Mouse (Mus musculus): ENCODE data around the gene Sprr3. TPM values are rescaled to one million over a fixed set of nuclear protein-coding genes. Genes with fewer than 3 reads are reported as not detected.
"Not testable (repeated sequence)": the region's sequence is repeated elsewhere in the genome, so short reads cannot be mapped to it uniquely, and the experiment has no call there.

Sprr3 gene
- total RNA-seq (2017): not detected in 2 replicates

- no peak for ATAC-seq (replicated peaks; ENCODE audit: low read depth, poor library complexity, severe bottlenecking)
Measured at GRCm38 (mm10) chr3:92458620-92459019, at the start of gene Sprr3. Gene Sprr3, minus strand, starts transcription at chr3:92458720.

- no peak for ATAC-seq (replicated peaks; ENCODE audit: low read depth, poor library complexity, severe bottlenecking)
Measured at GRCm38 (mm10) chr3:92508185-92508584, 49.7 kb upstream of the Sprr3 start.

DNA sequence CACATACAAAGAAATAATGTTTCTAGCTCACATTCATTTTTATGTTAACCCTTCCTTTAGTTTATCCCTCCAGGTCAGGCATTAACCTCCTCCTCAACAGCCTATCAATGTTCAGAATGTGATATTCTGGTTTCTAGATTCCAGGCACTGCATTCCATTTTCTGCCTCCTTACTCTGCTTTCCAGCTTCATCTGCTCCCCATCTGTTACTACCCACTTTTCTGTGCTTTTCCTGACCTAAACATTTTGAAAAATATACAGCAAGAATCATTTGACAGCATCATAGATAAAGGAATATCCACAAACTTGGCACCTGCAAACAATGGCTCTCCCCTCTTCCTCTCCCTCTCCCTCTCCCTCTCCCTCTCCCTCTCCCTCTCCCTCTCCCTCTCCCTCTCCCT lies 45.0 kb upstream of the Sprr3 start:
- no peak for ATAC-seq (replicated peaks; ENCODE audit: low read depth, poor library complexity, severe bottlenecking)

DNA sequence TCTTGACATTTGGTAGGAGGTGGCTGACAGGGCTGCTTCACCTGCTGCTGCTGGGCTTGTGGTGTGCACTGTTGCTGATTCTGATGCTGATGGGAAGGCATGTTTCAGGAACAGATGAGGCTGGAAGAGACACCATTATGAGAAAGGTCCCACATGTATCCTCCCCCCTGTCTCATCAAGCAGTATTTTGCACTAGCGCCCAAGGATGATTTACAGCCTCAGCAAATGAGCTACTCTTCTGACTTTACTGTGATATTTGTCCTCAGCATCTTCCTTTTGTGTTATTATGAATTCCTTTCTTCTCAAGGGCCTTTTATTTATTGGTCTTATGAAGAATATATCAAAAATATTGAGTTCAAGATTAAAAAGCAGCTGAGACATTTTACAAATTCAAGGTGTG lies 41.9 kb upstream of the Sprr3 start, which contains the start of gene Sprr4:
TSS of gene Sprr4 (minus strand) at position 101 of the 400 bp plus-strand sequence.
- no peak for ATAC-seq (replicated peaks; ENCODE audit: low read depth, poor library complexity, severe bottlenecking)

DNA sequence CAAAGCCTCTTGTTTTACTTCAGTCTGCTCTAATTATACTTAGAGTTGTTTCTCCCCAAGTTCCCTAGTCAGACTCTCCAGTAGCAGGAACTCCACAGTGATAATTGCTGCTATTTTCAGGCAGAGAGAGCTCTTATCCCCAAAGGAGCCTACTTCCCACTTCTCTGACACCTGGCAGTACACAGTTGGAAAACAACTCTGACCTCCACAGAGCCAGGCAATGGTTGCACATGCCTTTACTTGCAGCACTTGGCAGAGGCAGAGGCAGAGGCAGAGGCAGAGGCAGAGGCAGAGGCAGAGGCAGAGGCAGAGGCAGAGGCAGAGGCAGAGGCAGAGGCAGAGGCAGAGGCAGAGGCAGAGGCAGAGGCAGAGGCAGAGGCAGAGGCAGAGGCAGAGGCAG lies 31.7 kb upstream of the Sprr3 start:
- not testable (repeated sequence) for ATAC-seq (replicated peaks; ENCODE audit: low read depth, poor library complexity, severe bottlenecking)

DNA sequence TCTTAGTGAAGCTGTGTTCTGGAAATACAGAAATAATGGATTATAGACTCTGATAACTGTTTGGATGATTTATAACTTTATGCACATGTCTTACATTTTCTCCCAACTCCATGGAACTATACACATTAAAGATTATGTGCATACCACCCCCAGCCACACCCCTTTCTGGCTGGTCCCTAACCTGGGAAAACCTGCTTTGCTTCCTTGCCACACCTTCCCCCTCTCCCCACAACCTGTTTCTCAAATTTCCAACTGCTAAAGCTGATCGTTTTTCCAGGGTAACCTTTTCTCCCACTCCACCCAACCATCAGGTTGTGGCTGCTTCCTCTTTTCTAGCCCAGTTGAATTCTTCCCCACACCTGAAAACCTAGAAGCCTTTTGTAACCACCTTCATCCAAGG lies 27.8 kb upstream of the Sprr3 start:
- no peak for ATAC-seq (replicated peaks; ENCODE audit: low read depth, poor library complexity, severe bottlenecking)

DNA sequence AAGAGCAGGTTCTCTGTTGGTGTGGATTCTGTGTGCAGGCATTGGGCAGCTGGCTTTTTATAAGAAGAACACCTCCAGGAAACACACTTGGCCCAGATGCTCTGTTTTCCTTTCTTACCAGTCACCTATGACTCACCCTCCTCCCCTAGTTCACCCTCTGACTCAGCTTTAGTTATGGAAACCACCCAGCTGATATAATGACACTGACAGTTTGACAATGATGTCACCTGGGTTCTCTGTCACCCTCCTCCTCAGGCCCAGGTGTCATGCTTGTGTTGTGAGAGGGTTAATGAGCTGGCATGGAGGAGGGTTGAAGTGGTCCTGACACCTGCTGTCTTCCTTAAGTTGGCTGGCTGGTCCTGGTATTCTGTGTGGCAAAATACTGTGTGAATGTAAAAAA lies 27.3 kb upstream of the Sprr3 start, which contains the start of gene Sprr1a:
TSS of gene Sprr1a (minus strand) at position 33 of the 400 bp plus-strand sequence.
- no peak for ATAC-seq (replicated peaks; ENCODE audit: low read depth, poor library complexity, severe bottlenecking)

DNA sequence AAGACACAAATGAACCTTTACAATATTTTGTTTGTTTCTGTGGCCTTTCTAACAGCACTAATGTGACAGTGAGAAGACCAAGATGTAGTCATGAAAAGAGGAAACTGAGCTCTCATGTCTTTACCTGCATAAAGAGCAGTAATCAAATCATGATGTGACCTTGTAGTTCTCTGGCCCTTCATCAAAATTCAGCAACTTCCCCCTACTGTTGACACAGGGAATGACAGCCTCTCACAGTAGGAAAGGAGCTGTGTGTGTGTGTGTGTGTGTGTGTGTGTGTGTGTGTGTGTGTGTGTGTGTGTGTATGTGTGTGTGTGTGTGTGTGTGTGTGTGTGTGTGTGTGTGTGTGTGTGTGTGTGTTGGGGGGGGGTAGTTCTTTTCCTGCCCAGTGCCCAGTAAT lies 22.7 kb upstream of the Sprr3 start:
- ATAC-seq (replicated peaks; ENCODE audit: low read depth, poor library complexity, severe bottlenecking): not testable (repeated sequence)

DNA sequence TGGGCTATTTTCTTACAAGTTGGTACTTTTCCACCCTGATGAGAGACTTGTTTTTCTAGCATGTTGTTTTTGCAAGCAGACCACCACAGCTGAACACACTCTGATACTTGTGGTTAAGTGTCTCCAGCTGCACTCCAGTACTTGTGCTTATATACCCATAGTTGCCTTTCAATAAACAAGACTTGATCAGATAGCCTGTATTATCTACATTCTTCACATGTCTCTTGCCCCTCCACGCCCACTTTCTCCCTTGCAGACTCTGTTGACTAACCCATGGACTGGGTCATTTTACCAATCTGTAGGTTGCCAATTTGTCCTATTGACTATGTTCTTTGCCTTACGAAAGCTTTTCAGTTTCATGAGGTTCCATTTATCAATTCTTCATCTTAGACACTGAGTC lies 11.6 kb upstream of the Sprr3 start:
- no peak for ATAC-seq (replicated peaks; ENCODE audit: low read depth, poor library complexity, severe bottlenecking)

DNA sequence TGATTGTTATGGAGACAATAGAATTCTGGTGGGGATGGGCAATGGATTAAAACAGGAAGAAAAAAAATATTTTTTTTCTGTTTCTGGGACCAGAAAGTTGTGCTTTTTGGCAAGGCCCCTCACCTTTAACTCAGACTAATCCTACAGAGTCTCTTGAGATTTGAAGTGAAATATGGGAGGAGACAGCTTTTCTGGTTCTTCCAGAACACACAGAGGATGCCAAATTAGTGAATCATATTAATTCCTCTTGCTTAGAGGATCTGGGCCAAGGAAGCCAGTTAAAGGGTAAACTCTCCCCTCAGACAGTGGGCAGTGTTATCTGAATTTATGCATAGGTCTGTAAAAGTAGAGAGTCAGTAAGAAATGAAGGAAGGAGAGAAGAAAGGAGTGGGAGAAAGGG lies 8.9 kb upstream of the Sprr3 start:
- ATAC-seq (replicated peaks; ENCODE audit: low read depth, poor library complexity, severe bottlenecking): no peak

GRCm38 (mm10) chr3:92466576-92466975 lies 8.1 kb upstream of the Sprr3 start:
- ATAC-seq (replicated peaks; ENCODE audit: low read depth, poor library complexity, severe bottlenecking): no peak

DNA sequence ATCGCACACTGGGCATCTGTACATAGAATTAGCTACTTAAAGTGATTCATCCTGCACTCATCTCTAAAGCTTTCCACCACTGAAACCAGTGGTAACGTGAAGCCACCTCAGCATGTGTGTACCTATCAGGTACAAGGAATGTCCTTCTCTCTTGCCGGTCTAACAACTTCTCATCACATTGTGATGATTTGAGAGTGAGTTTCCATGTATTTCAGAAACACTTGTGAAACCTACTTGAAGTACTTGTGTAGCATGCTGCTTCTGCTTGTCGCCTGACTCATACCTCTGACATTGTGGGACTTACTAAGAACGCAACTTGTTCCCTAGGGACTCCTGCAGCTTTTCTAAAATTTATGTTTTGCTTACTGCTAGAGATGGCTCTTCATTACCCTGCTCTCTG lies 3.4 kb downstream of the Sprr3 start:
- ATAC-seq (replicated peaks; ENCODE audit: low read depth, poor library complexity, severe bottlenecking): no peak

- no peak for ATAC-seq (replicated peaks; ENCODE audit: low read depth, poor library complexity, severe bottlenecking)
Measured at GRCm38 (mm10) chr3:92440177-92440576, 18.3 kb downstream of the Sprr3 start.

DNA sequence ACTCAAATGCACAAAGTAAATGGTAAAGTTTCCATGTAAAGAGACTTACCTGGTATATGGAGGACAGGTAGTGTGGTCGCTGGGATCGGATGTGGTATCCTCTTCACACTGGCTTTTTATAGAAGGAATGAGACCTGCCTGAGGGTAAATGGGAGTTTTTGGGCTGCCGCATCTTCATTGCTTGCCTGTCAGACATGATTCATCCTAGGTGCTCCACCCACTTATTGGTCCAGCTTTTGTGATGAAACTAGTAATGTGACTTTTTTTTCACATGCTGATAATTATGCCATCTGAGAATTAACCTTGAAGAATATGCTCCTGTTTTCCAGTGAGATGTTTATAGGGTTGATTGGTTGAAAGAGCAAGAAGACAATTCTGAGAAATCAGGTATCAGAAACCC lies 19.8 kb downstream of the Sprr3 start, which contains the start of gene Sprr1b:
TSS of gene Sprr1b (minus strand) at position 101 of the 400 bp plus-strand sequence.
- ATAC-seq (replicated peaks; ENCODE audit: low read depth, poor library complexity, severe bottlenecking): no peak

GRCm38 (mm10) chr3:92432282-92432681 lies 26.2 kb downstream of the Sprr3 start, which contains the start of gene Sprr2k:
Gene Sprr2k, plus strand, starts transcription at chr3:92432582.
- no peak for ATAC-seq (replicated peaks; ENCODE audit: low read depth, poor library complexity, severe bottlenecking)

- ATAC-seq (replicated peaks; ENCODE audit: low read depth, poor library complexity, severe bottlenecking): no peak
Measured at GRCm38 (mm10) chr3:92429323-92429722, 29.2 kb downstream of the Sprr3 start, which contains the start of gene Gm9774. Gene Gm9774, minus strand, starts transcription at chr3:92429423.

- ATAC-seq (replicated peaks; ENCODE audit: low read depth, poor library complexity, severe bottlenecking): no peak
Measured at GRCm38 (mm10) chr3:92417782-92418181, 40.7 kb downstream of the Sprr3 start, which contains the start of gene Sprr2j-ps. Gene Sprr2j-ps, plus strand, starts transcription at chr3:92418082.

DNA sequence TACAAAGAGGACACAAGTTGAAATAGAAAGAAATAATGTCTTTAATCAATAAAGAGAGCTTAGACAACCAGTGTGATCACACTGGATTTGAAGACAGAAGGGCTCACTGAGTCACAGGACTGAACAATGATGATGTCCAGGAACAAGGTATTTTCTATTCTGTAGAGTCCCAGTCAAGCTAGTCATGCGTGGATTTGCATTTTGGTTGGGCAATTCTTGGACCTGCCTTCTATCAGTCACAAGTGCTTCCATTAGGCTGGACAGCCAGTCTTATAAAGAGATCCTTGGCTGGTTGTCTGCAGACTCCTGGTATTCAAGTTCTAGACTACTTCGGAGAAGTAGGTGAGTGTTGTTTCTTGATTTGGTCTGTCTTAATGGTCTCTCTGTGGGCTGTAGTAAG lies 50.8 kb downstream of the Sprr3 start, which contains the start of gene Sprr2i:
TSS of gene Sprr2i (plus strand) at position 301 of the 400 bp plus-strand sequence.
- ATAC-seq (replicated peaks; ENCODE audit: low read depth, poor library complexity, severe bottlenecking): no peak
